Mouse (Mus musculus) limb, embryonic 10.5 days (tissue): ENCODE results near the gene Adgrb3. TPM values are rescaled to one million over a fixed set of nuclear protein-coding genes. Genes with fewer than 3 reads are reported as not detected.

Experiments used
- DNase-seq: peaks from one replicate; pipeline ENCODE4 v3.0.0-alpha.2; 2017; ENCODE audit warnings: low spot score
- H3K27ac ChIP-seq: fragments of 300-500 bp; sonication (generic); 2 replicates; pipeline ENCODE4 v1.5.1; 2016; ENCODE audit warnings: mild to moderate bottlenecking
- H3K27me3 ChIP-seq: fragments of 300-500 bp; sonication (generic); 2 replicates; pipeline ENCODE4 v1.6.1; 2016; ENCODE audit warnings: low read depth, mild to moderate bottlenecking; ENCODE audit not compliant: poor library complexity, severe bottlenecking
- H3K36me3 ChIP-seq: fragments of 300-500 bp; sonication (generic); 2 replicates; pipeline ENCODE4 v1.6.1; 2016; ENCODE audit warnings: mild to moderate bottlenecking, moderate library complexity
- H3K4me1 ChIP-seq: fragments of 300-500 bp; sonication (generic); 2 replicates; pipeline ENCODE4 v1.6.1; 2016
- H3K4me3 ChIP-seq: fragments of 300-500 bp; sonication (generic); 2 replicates; pipeline ENCODE4 v1.5.1; 2016; ENCODE audit warnings: mild to moderate bottlenecking, moderate library complexity
- H3K9me3 ChIP-seq: fragments of 300-500 bp; sonication (generic); replicated peaks from 2 replicates; pipeline ENCODE4 v1.6.1; 2016; ENCODE audit warnings: mild to moderate bottlenecking
- WGBS: fragments of 180-500 bp; shearing (Covaris S2); methylation state at CpG from one replicate; pipeline ENCODE4 v1.1.7; 2016; 5-methylcytosine and 5-hydroxymethylcytosine counted together
- polyA plus RNA-seq: library from polyadenylated mRNA; unstranded; fragments of >200 nt; fragmentation: Nextera tagmentation; extraction: Ambion mirVana; gene quantifications from 2 replicates; pipeline ENCODE4 v1.2.1, GENCODE M21; 2016

The Adgrb3 gene
- polyA plus RNA-seq, 1 experiment from 2014 or later = 0.33 TPM

GRCm38 (mm10) chr1:25823961-25824360 is 5.5 kb downstream of the Adgrb3 start:
- H3K9me3 ChIP-seq = no peaks in the 10 kb centered on the region
- 84% methylated on average over 10 of the region's 10 CpGs for WGBS
- no peaks in the 10 kb centered on the region for H3K36me3 ChIP-seq
- no peak for DNase-seq
- peaks cover 5% of the 10 kb centered on the region; the same call in 1 of the 2 replicates for H3K4me1 ChIP-seq
- H3K27ac ChIP-seq = no peak overlapping the region
- no peak overlapping the region for H3K4me3 ChIP-seq
- H3K27me3 ChIP-seq = peaks cover 19% of the 10 kb centered on the region

- H3K27me3 ChIP-seq = no peaks in the 10 kb centered on the region
- WGBS = 72% methylated on average over 1 of the region's 1 CpGs
Measured at GRCm38 (mm10) chr1:25815491-25815890, 14.0 kb downstream of the Adgrb3 start.

GRCm38 (mm10) chr1:25778784-25779183 is 50.7 kb downstream of the Adgrb3 start:
- Histone ChIP-seq H3K4me1 (no peaks in the 10 kb centered on the region), H3K36me3 (no peaks in the 10 kb centered on the region), H3K4me3 (no peak overlapping the region), H3K9me3 (no peaks in the 10 kb centered on the region), H3K27me3 (no peaks in the 10 kb centered on the region), H3K27ac (no peak overlapping the region)
- no peak for DNase-seq
- 86% methylated on average over 1 of the region's 1 CpGs for WGBS

More at GRCm38 (mm10) chr1:25815491-25815890, 14.0 kb downstream of the Adgrb3 start:
- no peaks in the 10 kb centered on the region for H3K36me3 ChIP-seq
- H3K27ac ChIP-seq = no peak overlapping the region
- no peaks in the 10 kb centered on the region for H3K4me1 ChIP-seq
- H3K4me3 ChIP-seq = no peak overlapping the region
- H3K9me3 ChIP-seq = no peaks in the 10 kb centered on the region
- DNase-seq = no peak

- Histone ChIP-seq H3K27me3 (no peaks in the 10 kb centered on the region), H3K4me3 (no peak overlapping the region), H3K4me1 (no peaks in the 10 kb centered on the region), H3K9me3 (no peaks in the 10 kb centered on the region), H3K36me3 (no peaks in the 10 kb centered on the region), H3K27ac (no peak overlapping the region)
- 87% methylated on average over 4 of the region's 4 CpGs for WGBS
- DNase-seq = no peak
Measured at GRCm38 (mm10) chr1:25777459-25777858, 52.0 kb downstream of the Adgrb3 start.

- no peaks in the 10 kb centered on the region for H3K36me3 ChIP-seq
- no peaks in the 10 kb centered on the region for H3K9me3 ChIP-seq
- no peak overlapping the region for H3K4me3 ChIP-seq
- no peak for DNase-seq
- no peaks in the 10 kb centered on the region for H3K4me1 ChIP-seq
- no peaks in the 10 kb centered on the region for H3K27me3 ChIP-seq
- 89% methylated on average over 3 of the region's 3 CpGs for WGBS
- no peak overlapping the region for H3K27ac ChIP-seq
Measured at GRCm38 (mm10) chr1:25775440-25776130, 53.9 kb downstream of the Adgrb3 start.

- Histone ChIP-seq H3K4me1 (no peaks in the 10 kb centered on the region), H3K27ac (no peak overlapping the region), H3K4me3 (no peak overlapping the region), H3K27me3 (no peaks in the 10 kb centered on the region), H3K36me3 (no peaks in the 10 kb centered on the region), H3K9me3 (no peaks in the 10 kb centered on the region)
- no peak for DNase-seq
- 88% methylated on average over 2 of the region's 2 CpGs for WGBS
Measured at GRCm38 (mm10) chr1:25768958-25769357, 60.5 kb downstream of the Adgrb3 start.

- Histone ChIP-seq H3K4me3 (no peak overlapping the region), H3K9me3 (no peaks in the 10 kb centered on the region), H3K4me1 (no peaks in the 10 kb centered on the region), H3K36me3 (no peaks in the 10 kb centered on the region), H3K27me3 (no peaks in the 10 kb centered on the region), H3K27ac (no peak overlapping the region)
- no peak for DNase-seq
Measured at GRCm38 (mm10) chr1:25755265-25755664, 74.2 kb downstream of the Adgrb3 start.

GRCm38 (mm10) chr1:25754528-25754927 is 75.0 kb downstream of the Adgrb3 start:
- DNase-seq = no peak
- Histone ChIP-seq H3K27me3 (no peaks in the 10 kb centered on the region), H3K36me3 (no peaks in the 10 kb centered on the region), H3K4me3 (no peak overlapping the region), H3K9me3 (no peaks in the 10 kb centered on the region), H3K27ac (no peak overlapping the region), H3K4me1 (no peaks in the 10 kb centered on the region)
- WGBS = 83% methylated on average over 4 of the region's 4 CpGs

- Histone ChIP-seq H3K36me3 (no peaks in the 10 kb centered on the region), H3K4me1 (no peaks in the 10 kb centered on the region), H3K9me3 (no peaks in the 10 kb centered on the region), H3K27me3 (no peaks in the 10 kb centered on the region), H3K4me3 (no peak overlapping the region), H3K27ac (no peak overlapping the region)
- 83% methylated on average over 4 of the region's 4 CpGs for WGBS
- DNase-seq = no peak
Measured at GRCm38 (mm10) chr1:25745575-25745974, 83.9 kb downstream of the Adgrb3 start.

- WGBS = 88% methylated on average over 6 of the region's 6 CpGs
- Histone ChIP-seq H3K4me3 (no peak overlapping the region), H3K9me3 (no peaks in the 10 kb centered on the region), H3K36me3 (no peaks in the 10 kb centered on the region), H3K27me3 (no peaks in the 10 kb centered on the region), H3K4me1 (no peaks in the 10 kb centered on the region), H3K27ac (no peak overlapping the region)
- no peak for DNase-seq
Measured at GRCm38 (mm10) chr1:25744736-25745135, 84.8 kb downstream of the Adgrb3 start.

GRCm38 (mm10) chr1:25729844-25730243 is 99.7 kb downstream of the Adgrb3 start:
- no peak overlapping the region for H3K27ac ChIP-seq
- no peaks in the 10 kb centered on the region for H3K27me3 ChIP-seq
- no peaks in the 10 kb centered on the region for H3K36me3 ChIP-seq
- DNase-seq = no peak
- no peak overlapping the region for H3K4me3 ChIP-seq
- H3K9me3 ChIP-seq = no peaks in the 10 kb centered on the region
- 95% methylated on average over 5 of the region's 5 CpGs for WGBS
- H3K4me1 ChIP-seq = no peaks in the 10 kb centered on the region

- Histone ChIP-seq H3K9me3 (no peaks in the 10 kb centered on the region), H3K27me3 (no peaks in the 10 kb centered on the region), H3K4me1 (no peaks in the 10 kb centered on the region), H3K36me3 (no peaks in the 10 kb centered on the region), H3K4me3 (no peak overlapping the region), H3K27ac (no peak overlapping the region)
- WGBS = 64% methylated on average over 1 of the region's 1 CpGs
- DNase-seq = no peak
Measured at GRCm38 (mm10) chr1:25711474-25711873, 118.0 kb downstream of the Adgrb3 start.

- Histone ChIP-seq H3K9me3 (no peaks in the 10 kb centered on the region), H3K27me3 (no peaks in the 10 kb centered on the region), H3K36me3 (no peaks in the 10 kb centered on the region), H3K4me3 (no peak overlapping the region), H3K4me1 (no peaks in the 10 kb centered on the region), H3K27ac (no peak overlapping the region)
- WGBS = 91% methylated on average over 2 of the region's 2 CpGs
- no peak for DNase-seq
Measured at GRCm38 (mm10) chr1:25706299-25706698, 123.2 kb downstream of the Adgrb3 start.

- WGBS = 94% methylated on average over 6 of the region's 6 CpGs
Measured at GRCm38 (mm10) chr1:25698702-25699250, 130.7 kb downstream of the Adgrb3 start.

More at GRCm38 (mm10) chr1:25698702-25699250, 130.7 kb downstream of the Adgrb3 start:
- Histone ChIP-seq H3K9me3 (no peaks in the 10 kb centered on the region), H3K36me3 (no peaks in the 10 kb centered on the region), H3K4me1 (no peaks in the 10 kb centered on the region), H3K27me3 (no peaks in the 10 kb centered on the region), H3K27ac (no peak overlapping the region), H3K4me3 (no peak overlapping the region)
- no peak for DNase-seq
